Mouse (Mus musculus) lung, embryonic 15.5 days (tissue): ENCODE measurements around the gene Nup153. TPM values are rescaled to one million over a fixed set of nuclear protein-coding genes. Genes with fewer than 3 reads are reported as not detected.
A peak's percentile ranks its signal among the peaks of the same experiment; 100 is the strongest.

Experiments used
- ATAC-seq: fragments of 200-750 bp; cut with Nextera tagmentation; 2 replicates; pipeline ENCODE4 v1.8.0; 2017; ENCODE audit warnings: moderate number of reproducible peaks, borderline replicate concordance; ENCODE audit not compliant: low FRiP score, low TSS enrichment; ENCODE audit errors: extremely low read depth
- H3K27ac ChIP-seq: fragments of 300-500 bp; sonication (generic); 2 replicates; pipeline ENCODE4 v1.5.1; 2015; ENCODE audit warnings: moderate library complexity, mild to moderate bottlenecking, inconsistent platforms
- H3K27me3 ChIP-seq: fragments of 300-500 bp; sonication (generic); 2 replicates; pipeline ENCODE4 v1.6.1; 2015; ENCODE audit warnings: inconsistent platforms
- H3K36me3 ChIP-seq: fragments of 300-500 bp; sonication (generic); 2 replicates; pipeline ENCODE4 v1.6.1; 2015; ENCODE audit warnings: inconsistent platforms
- H3K4me1 ChIP-seq: fragments of 300-500 bp; sonication (generic); 2 replicates; pipeline ENCODE4 v1.6.1; 2015; ENCODE audit warnings: inconsistent platforms
- H3K4me2 ChIP-seq: fragments of 300-500 bp; sonication (generic); 2 replicates; pipeline ENCODE4 v1.6.1; 2015; ENCODE audit warnings: inconsistent platforms, mild to moderate bottlenecking, moderate library complexity
- H3K4me3 ChIP-seq: fragments of 300-500 bp; sonication (generic); 2 replicates; pipeline ENCODE4 v1.5.1; 2015; ENCODE audit warnings: mild to moderate bottlenecking, inconsistent platforms
- H3K9ac ChIP-seq: fragments of 300-500 bp; sonication (generic); 2 replicates; pipeline ENCODE4 v1.6.1; 2015; ENCODE audit warnings: inconsistent platforms
- H3K9me3 ChIP-seq: fragments of 300-500 bp; sonication (generic); 2 replicates; pipeline ENCODE4 v1.6.1; 2016; ENCODE audit warnings: inconsistent platforms
- WGBS: fragments of 180-500 bp; shearing (Covaris S2); methylation state at CpG from one replicate; pipeline ENCODE4 v1.1.7; 2015; 5-methylcytosine and 5-hydroxymethylcytosine counted together
- polyA plus RNA-seq: library from polyadenylated mRNA; unstranded; fragments of >200 nt; fragmentation: Nextera tagmentation; extraction: Ambion mirVana; gene quantifications from 2 replicates; pipeline ENCODE4 v1.2.1, GENCODE M21; 2015

Gene Nup153
- polyA plus RNA-seq, 1 experiment from 2014 or later: 25.6 TPM

DNA sequence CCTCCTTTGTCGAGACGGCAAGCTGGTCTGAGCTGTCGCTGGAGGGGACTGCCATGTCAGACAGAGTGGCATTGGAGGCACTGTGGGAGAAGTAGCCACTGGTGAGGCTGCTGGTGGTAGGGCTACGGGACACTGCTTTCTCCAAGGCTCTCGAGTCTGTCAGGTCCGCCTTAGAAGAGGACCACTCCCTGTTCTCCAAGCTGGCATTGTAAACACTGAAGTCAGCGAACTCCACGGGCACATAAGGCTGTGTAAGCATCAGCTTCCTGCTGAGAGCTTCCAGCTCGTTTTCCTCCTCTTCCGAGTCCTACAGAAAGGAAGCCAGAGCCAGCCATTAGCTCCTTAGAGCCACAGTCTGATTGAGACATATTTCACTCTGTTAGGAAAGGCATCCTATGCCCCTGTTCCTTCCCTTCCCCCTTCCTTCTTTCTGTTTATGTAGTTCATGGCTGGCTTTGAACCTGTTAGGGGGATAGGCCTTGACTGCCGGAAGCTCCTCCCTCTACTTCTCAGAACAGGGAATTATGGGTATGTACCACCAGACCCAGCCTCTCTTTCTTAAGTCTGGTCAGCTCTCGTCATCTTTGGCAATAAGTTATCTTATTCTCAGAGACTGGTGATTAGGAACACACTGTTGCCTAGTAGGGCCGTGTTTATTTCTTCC is 25.0 kb upstream of the Nup153 start:
- peak; percentile 64; the same call in 1 of the 2 replicates for ATAC-seq
- Histone ChIP-seq H3K27me3 (no peaks in the 10 kb centered on the region), H3K9ac (no peak overlapping the region), H3K4me2 (no peak overlapping the region; the same call in 1 of the 2 replicates), H3K9me3 (no peaks in the 10 kb centered on the region), H3K4me3 (no peak overlapping the region), H3K36me3 (peaks cover 36% of the 10 kb centered on the region), H3K4me1 (peaks cover 11% of the 10 kb centered on the region), H3K27ac (peak overlapping the region; percentile 76)
- 53% methylated on average over 13 of the region's 13 CpGs for WGBS

DNA sequence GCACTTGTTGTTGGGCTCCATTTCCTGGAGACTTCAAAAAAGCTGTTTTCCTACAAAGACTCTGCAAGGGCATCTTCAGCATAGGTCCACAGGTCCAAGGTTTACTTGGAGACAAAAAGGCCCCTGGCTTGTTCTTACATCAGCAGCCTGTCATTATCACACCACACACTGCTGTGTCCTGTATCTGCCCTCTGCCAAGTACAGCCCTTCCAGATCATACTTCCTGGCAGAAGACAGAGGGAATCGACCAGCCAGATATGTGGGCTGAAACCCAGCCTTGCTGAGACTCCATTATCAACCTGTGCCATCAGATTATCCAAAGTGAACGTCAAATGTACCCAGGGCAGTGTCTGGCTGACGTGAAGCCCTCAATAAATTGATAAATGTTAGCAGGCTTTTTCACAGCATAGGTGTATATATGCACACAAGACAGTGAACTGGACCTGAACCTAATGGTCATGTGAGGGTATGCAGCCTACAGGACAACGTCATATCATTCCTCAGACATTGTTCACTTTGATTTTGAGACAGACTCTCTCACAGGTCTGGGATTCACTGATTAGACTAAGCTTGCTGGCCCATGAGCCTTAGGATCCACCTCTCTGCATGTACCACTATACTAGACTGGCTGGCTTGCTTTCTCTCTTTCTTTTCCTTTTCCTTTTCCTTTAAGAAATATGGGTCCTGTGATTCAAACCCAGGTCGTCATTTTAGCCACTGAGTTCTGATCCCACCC is 20.6 kb upstream of the Nup153 start:
- Histone ChIP-seq H3K4me2 (no peak overlapping the region), H3K27me3 (no peaks in the 10 kb centered on the region), H3K27ac (no peak overlapping the region), H3K4me1 (peaks cover 11% of the 10 kb centered on the region), H3K4me3 (no peak overlapping the region), H3K9me3 (no peaks in the 10 kb centered on the region), H3K36me3 (peaks cover 30% of the 10 kb centered on the region), H3K9ac (no peak overlapping the region)
- WGBS: 72% methylated on average over 5 of the region's 5 CpGs
- no peak for ATAC-seq

DNA sequence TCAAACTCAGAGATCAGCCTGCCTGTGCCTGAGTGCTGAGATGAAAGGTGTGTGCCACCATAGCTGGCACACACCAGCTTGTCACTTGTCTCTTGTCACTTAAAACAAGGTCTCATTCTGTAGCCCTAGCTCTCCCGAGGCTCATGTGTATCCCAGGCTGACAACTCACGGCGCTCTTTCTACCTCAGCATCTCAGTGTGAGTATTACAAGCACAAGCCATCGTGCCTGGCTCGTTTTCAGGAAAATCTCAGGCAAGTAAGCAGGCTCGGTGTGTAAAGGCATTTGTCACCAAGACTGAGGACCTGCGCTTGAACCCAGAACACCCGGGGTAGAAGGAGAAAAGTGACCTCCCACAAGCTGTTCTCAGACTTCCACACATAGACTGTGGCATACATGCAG is 16.1 kb upstream of the Nup153 start:
- H3K4me3 ChIP-seq: no peak overlapping the region
- no peak overlapping the region for H3K4me2 ChIP-seq
- no peak for ATAC-seq
- H3K27me3 ChIP-seq: no peaks in the 10 kb centered on the region
- H3K27ac ChIP-seq: no peak overlapping the region
- H3K9ac ChIP-seq: no peak overlapping the region
- no peaks in the 10 kb centered on the region for H3K36me3 ChIP-seq
- WGBS: 64% methylated on average over 8 of the region's 8 CpGs
- no peaks in the 10 kb centered on the region for H3K4me1 ChIP-seq
- H3K9me3 ChIP-seq: no peaks in the 10 kb centered on the region

DNA sequence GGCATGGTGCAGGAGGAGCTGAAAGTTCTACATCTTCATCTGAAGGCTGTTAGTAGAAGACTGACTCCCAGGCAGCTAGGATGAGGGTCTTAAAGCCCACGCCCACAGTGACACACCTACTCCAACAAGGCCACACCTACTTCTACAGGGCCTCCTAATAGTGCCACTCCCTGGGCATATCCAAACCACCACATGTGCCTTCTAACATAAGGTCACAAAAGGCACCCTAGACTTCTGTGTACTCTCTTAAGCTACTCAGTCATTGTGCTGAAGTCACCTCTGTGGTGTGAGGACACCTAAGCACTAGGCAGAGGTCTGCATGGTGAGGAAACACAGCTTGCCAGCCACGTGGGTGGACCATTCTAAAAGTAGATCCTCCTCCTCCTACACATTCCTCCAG is 14.6 kb upstream of the Nup153 start:
- Histone ChIP-seq H3K4me2 (no peak overlapping the region), H3K36me3 (no peaks in the 10 kb centered on the region), H3K4me3 (no peak overlapping the region), H3K27me3 (no peaks in the 10 kb centered on the region), H3K27ac (no peak overlapping the region), H3K9ac (no peak overlapping the region), H3K4me1 (no peaks in the 10 kb centered on the region), H3K9me3 (no peaks in the 10 kb centered on the region)
- WGBS: 59% methylated on average over 2 of the region's 2 CpGs
- no peak for ATAC-seq

DNA sequence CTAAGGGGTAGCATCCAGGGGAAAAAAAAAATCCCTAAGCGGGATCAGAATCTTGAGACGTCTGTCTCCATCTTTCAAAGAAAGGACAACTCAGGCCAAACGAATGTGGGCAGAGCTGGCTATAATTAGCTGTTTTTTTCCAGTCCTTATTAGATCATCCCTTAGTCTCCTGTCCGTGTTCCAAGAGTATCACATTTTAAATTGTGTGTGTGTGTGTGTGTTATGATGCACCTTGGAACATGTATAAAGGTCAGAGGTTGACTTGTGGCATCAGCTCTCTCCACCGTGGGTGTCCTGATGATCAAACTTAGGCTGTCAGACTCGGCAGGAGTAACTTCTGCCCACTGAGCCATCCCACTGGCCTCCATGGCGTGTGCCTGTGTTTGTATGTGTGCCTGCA is 11.7 kb upstream of the Nup153 start:
- Histone ChIP-seq H3K9ac (no peak overlapping the region), H3K4me1 (peaks cover 6% of the 10 kb centered on the region; the same call in 1 of the 2 replicates), H3K4me2 (no peak overlapping the region), H3K4me3 (no peak overlapping the region), H3K36me3 (no peaks in the 10 kb centered on the region), H3K9me3 (no peaks in the 10 kb centered on the region), H3K27ac (no peak overlapping the region), H3K27me3 (no peaks in the 10 kb centered on the region)
- 61% methylated on average over 7 of the region's 7 CpGs for WGBS
- no peak for ATAC-seq

DNA sequence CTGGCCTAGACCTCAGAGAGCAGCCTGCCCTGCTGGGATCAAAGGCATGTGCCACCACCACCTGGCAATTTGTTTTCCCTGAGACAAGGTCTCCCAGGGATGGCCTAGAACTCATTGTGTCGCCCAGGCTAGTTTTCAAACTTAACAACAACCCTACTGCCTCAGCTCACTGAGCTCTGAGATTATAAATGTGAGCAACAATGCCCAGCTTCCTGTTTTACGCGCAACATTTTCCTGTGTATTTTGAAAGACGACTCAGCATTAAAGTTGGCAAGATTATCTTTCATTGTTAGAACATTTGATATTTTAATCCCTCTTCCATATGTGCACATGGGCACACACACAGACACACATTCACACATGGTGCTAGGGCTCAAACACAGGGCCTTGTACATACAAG is 9.7 kb upstream of the Nup153 start:
- no peak overlapping the region for H3K4me2 ChIP-seq
- H3K27me3 ChIP-seq: no peaks in the 10 kb centered on the region
- no peaks in the 10 kb centered on the region for H3K9me3 ChIP-seq
- ATAC-seq: no peak
- H3K4me1 ChIP-seq: peaks cover 6% of the 10 kb centered on the region; the same call in 1 of the 2 replicates
- H3K4me3 ChIP-seq: no peak overlapping the region
- H3K27ac ChIP-seq: no peak overlapping the region
- H3K9ac ChIP-seq: no peak overlapping the region
- 65% methylated on average over 4 of the region's 4 CpGs for WGBS
- H3K36me3 ChIP-seq: no peaks in the 10 kb centered on the region

DNA sequence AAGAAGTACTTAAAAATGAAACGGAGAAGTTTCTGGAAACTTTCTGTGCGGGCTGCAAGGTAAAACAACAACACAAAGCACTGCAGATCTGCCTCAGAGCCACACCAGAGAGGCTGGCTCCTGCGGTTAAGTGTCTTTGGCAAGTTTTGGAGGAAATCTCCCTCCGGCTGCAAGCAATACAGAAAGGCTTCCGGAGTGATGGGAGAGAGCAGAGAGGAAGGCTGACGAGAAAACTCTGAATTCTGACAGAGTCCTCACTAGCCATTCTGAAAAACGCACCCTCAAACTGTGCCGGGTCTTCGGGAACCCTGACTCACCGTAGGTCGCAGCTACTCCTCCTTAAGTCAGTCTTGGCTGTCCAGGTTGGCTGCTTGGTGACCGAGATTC is 8.7 kb upstream of the Nup153 start:
- Histone ChIP-seq H3K36me3 (no peaks in the 10 kb centered on the region), H3K4me2 (peak overlapping the region; percentile 91), H3K4me3 (peak overlapping the region; percentile 50), H3K9ac (peak overlapping the region; percentile 45), H3K9me3 (no peaks in the 10 kb centered on the region), H3K27ac (peak overlapping the region; percentile 25; the same call in 1 of the 2 replicates), H3K27me3 (no peaks in the 10 kb centered on the region), H3K4me1 (peaks cover 6% of the 10 kb centered on the region; the same call in 1 of the 2 replicates)
- under 1% methylated on average over 12 of the region's 12 CpGs for WGBS
- ATAC-seq: peak; percentile 41; the same call in 1 of the 2 replicates

DNA sequence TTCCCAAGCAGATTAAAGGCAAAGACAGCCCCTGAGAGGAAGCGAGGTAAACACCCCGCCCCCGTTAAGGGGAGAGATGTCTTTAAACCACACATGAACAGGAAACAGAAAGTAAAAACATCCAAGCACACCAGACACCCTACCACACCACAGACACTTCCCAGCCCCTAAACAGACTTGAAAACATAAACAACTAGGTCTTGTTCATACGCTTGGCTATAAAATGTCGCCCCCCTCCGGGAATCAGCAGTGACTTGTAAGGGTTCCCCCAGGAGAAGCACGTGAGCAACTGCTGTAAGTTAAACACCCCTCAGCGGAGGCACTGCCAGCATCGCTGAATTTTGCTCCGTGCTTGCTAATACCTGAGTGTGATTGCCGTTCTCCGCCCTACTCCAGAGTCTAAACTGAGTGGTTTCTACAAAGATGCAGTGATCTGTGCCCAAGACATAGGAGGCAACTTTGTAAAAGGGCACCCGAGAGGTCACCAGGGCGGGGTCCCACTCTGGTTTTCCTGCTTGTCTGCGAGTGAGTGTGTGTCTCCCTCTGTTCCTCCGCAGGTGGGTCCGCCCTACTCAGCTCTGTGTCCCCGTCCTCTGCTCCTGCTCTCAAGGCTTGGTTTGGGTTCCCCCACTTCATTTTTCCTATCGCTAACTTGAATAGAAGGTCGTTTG is 8.2 kb upstream of the Nup153 start:
- ATAC-seq: peak; percentile 79; the same call in 1 of the 2 replicates
- Histone ChIP-seq H3K4me2 (peak overlapping the region; percentile 91), H3K4me1 (peaks cover 6% of the 10 kb centered on the region; the same call in 1 of the 2 replicates), H3K36me3 (no peaks in the 10 kb centered on the region), H3K9ac (peak overlapping the region; percentile 45), H3K27me3 (no peaks in the 10 kb centered on the region), H3K9me3 (no peaks in the 10 kb centered on the region), H3K4me3 (peak overlapping the region; percentile 50), H3K27ac (peak overlapping the region; percentile 25)
- WGBS: under 1% methylated on average over 20 of the region's 20 CpGs

DNA sequence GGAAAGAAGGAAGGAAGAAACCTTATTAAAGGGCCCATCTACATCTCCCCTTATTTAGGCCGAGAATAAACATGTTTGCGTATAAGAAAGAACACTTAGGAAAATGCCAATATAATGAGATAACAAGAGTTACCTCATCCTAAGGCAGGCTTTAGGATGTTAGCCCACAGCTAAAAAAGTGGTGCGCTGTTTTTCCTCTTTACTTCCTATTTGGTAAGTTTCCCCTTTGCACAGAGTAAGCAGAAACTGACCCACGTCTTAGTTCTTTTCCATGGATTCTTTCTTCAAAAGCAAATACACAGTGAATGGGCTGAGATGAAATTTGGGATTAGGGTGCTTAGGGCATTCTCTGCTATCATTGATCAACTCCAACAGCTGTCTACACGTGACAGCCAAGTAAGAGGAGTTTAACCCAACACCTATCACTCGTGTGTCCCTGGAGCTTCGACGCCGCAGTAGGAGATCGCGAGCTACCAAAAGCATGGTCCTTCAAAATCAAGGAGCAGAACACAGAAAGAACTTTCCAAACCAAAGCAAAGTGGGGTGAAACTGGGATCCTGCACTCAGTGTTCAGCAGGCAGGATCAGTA is 7.6 kb upstream of the Nup153 start:
- no peaks in the 10 kb centered on the region for H3K36me3 ChIP-seq
- H3K27me3 ChIP-seq: no peaks in the 10 kb centered on the region
- H3K4me3 ChIP-seq: peak overlapping the region; percentile 50
- peaks cover 6% of the 10 kb centered on the region; the same call in 1 of the 2 replicates for H3K4me1 ChIP-seq
- H3K9ac ChIP-seq: peak overlapping the region; percentile 45
- WGBS: 28% methylated on average over 11 of the region's 11 CpGs
- peak overlapping the region; percentile 91 for H3K4me2 ChIP-seq
- no peaks in the 10 kb centered on the region for H3K9me3 ChIP-seq
- H3K27ac ChIP-seq: peak overlapping the region; percentile 14; the same call in 1 of the 2 replicates
- ATAC-seq: no peak

DNA sequence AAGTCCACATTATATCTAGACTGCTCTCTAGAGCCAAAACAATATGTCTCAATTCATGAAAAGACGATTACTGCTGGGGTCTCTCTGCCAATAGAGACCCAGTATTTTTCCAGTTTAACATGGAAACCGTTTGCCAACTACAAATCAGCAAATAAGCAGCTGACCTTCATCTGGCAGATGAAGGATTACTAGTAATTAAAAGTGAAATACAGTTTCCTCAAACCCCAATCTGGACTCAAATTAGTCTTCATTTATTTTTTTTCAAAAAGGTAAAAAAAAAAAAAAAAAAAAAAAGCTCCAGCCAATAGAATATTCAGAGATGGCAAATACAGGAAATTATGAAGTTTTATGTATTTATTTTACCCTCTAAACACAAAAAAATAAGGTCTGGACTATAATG is 2.3 kb upstream of the Nup153 start:
- Histone ChIP-seq H3K9me3 (no peaks in the 10 kb centered on the region), H3K27me3 (no peaks in the 10 kb centered on the region), H3K4me2 (no peak overlapping the region), H3K36me3 (no peaks in the 10 kb centered on the region), H3K27ac (no peak overlapping the region), H3K4me3 (no peak overlapping the region), H3K4me1 (peaks cover 12% of the 10 kb centered on the region), H3K9ac (no peak overlapping the region)
- no peak for ATAC-seq
- 58% methylated on average over 2 of the region's 2 CpGs for WGBS

DNA sequence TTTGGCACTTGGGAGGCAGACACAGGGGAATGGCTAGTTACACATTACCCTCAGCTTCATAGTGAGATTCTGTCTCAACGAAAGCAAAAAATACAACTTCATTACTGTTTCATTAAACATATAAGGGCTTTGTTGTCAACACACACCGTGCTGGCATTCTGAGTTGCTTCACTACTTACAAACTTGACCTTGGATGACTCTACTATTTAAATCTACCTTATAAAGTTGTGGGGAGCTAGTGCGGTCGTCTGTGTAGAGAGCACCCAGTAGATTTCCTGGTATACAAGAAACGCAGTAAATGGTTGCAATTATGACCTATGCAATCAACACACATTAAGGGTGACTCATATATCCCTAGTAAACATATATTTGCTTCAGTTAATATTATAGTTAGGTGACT is 671 bp upstream of the Nup153 start:
- peak overlapping the region; percentile 47 for H3K9ac ChIP-seq
- peak overlapping the region; percentile 98 for H3K27ac ChIP-seq
- H3K4me1 ChIP-seq: peaks cover 20% of the 10 kb centered on the region
- peak overlapping the region; percentile 66 for H3K4me2 ChIP-seq
- no peak for ATAC-seq
- no peaks in the 10 kb centered on the region for H3K9me3 ChIP-seq
- peak overlapping the region; percentile 100 for H3K4me3 ChIP-seq
- H3K36me3 ChIP-seq: no peaks in the 10 kb centered on the region
- WGBS: 32% methylated on average over 5 of the region's 5 CpGs
- H3K27me3 ChIP-seq: no peaks in the 10 kb centered on the region
